Mouse (Mus musculus): ENCODE measurements at regions not wholly inside any gene's neighbourhood (a gene's known extent, or its start where the extent isn't known, plus 50 kb on each side); places are given as distances from the start of the nearest gene placed in this dataset.

- TF ChIP-seq CTCF (conservative IDR thresholded peaks at IDR 0.05; ENCODE audit: insufficient read depth, insufficient read length, low read depth, low read length) (no peak), POLR2A (IDR thresholded peaks at IDR 0.05; ENCODE audit: low read depth, low read length) (no peak)
Observed at GRCm38 (mm10) chr13:51929730-51930129, 83.3 kb downstream of the Gadd45g start.
